16 mouse cellular contexts compared by ENCODE assay signal in genomic region chr11:87222686-87223085, GRCm38 (mm10).
DNase-seq lines count a peak whose midpoint lies in the region; ATAC-seq and TF ChIP-seq lines count a peak whose summit lies in the region.
"Had no signal": no experiment of that assay in that cellular context is flagged by ENCODE, and none has a peak within 500 bp of the region (broad histone marks: within the 10 kb centered on the region; RNA-seq: fewer than 3 reads in every experiment).

No protein-coding gene starts in this region.

- H3K36me3 ChIP-seq in kidney, adult 2 months (ENCODE audit: control insufficient read depth, insufficient read depth, low read length), result no peaks in the 10 kb centered on the region; the same call in 1 of the 2 replicates
- peaks cover 11% of the 10 kb centered on the region; the same call in 1 of the 2 replicates for H3K36me3 ChIP-seq in kidney, embryonic 16.5 days (ENCODE audit: insufficient read depth, low read length)

- DNase-seq in adrenal gland, postnatal 14 days, result peak; percentile 51
- no peak for DNase-seq in adrenal gland, adult 18-20 months (ENCODE audit: low spot score in 2 of 2)
- DNase-seq in kidney, adult 2 months, result peak; percentile 30
- peak; percentile 20 for DNase-seq in cerebellum, adult 8-10 months
- peak; percentile 29 for DNase-seq in kidney, postnatal 10 days
- no peak for DNase-seq in thymus, postnatal 25 days
- DNase-seq: gastrocnemius, postnatal 14 days; midbrain, embryonic 14.5 days; thymus, postnatal 36 days had no signal

- H3K27me3 ChIP-seq in kidney, adult 2 months (replicated peaks; ENCODE audit: control insufficient read depth, insufficient read depth, low read length), result no peaks in the 10 kb centered on the region
- H3K27me3 ChIP-seq in kidney, embryonic 16.5 days (ENCODE audit: insufficient read depth, low read length), result no peaks in the 10 kb centered on the region
- H3K27me3 ChIP-seq: embryonic facial prominence, embryonic 15.5 days; limb, embryonic 15.5 days; neural tube, embryonic 15.5 days had no signal

- ATAC-seq in kidney, embryonic 16.5 days (ENCODE audit: low FRiP score, low TSS enrichment), result no peak
- ATAC-seq: hindbrain, embryonic 16.5 days had no signal

- H3K9me3 ChIP-seq in kidney, embryonic 16.5 days (ENCODE audit: low read length), result no peaks in the 10 kb centered on the region
- H3K9me3 ChIP-seq: embryonic facial prominence, embryonic 15.5 days; heart, embryonic 10.5 days; limb, embryonic 15.5 days; neural tube, embryonic 15.5 days had no signal

- no peak overlapping the region for H3K4me2 ChIP-seq in kidney, embryonic 16.5 days (replicated peaks; ENCODE audit: low read depth, low read length)
- H3K4me2 ChIP-seq: embryonic facial prominence, embryonic 15.5 days; limb, embryonic 15.5 days; neural tube, embryonic 15.5 days had no signal

- TF ChIP-seq POLR2A in kidney, adult 2 months (IDR thresholded peaks at IDR 0.05; ENCODE audit: low read depth, low read length), result no peak

- 68% methylated on average over 3 of the region's 3 CpGs for WGBS in kidney, adult 2 months
- WGBS in kidney, embryonic 16.5 days, result 81% methylated on average over 3 of the region's 3 CpGs

- H3K9ac ChIP-seq in kidney, embryonic 16.5 days (replicated peaks; ENCODE audit: low read length), result no peak overlapping the region
- H3K9ac ChIP-seq: embryonic facial prominence, embryonic 15.5 days; limb, embryonic 15.5 days; neural tube, embryonic 15.5 days had no signal

- no peak overlapping the region for H3K4me3 ChIP-seq in kidney, adult 2 months (ENCODE audit: insufficient read depth, low read depth, low read length)
- no peak overlapping the region for H3K4me3 ChIP-seq in kidney, embryonic 16.5 days (ENCODE audit: low read length)
- H3K4me3 ChIP-seq: embryonic facial prominence, embryonic 15.5 days; heart, embryonic 10.5 days; limb, embryonic 15.5 days; myocyte; neural tube, embryonic 15.5 days had no signal

- H3K4me1 ChIP-seq in kidney, adult 2 months (ENCODE audit: control insufficient read depth, insufficient read depth, low read length), result 0 out of 2 replicates have a peak, but pooled peaks cover 3% of the 10 kb centered on the region
- H3K4me1 ChIP-seq in kidney, embryonic 16.5 days (ENCODE audit: insufficient read depth, low read length), result no peaks in the 10 kb centered on the region
- H3K4me1 ChIP-seq: embryonic facial prominence, embryonic 15.5 days; heart, embryonic 10.5 days; limb, embryonic 15.5 days; neural tube, embryonic 15.5 days had no signal

- no peak overlapping the region for H3K27ac ChIP-seq in kidney, adult 2 months (ENCODE audit: insufficient read depth, low read depth, low read length)
- H3K27ac ChIP-seq in kidney, embryonic 16.5 days (ENCODE audit: low read length), result no peak overlapping the region
- H3K27ac ChIP-seq: embryonic facial prominence, embryonic 15.5 days; heart, embryonic 10.5 days; limb, embryonic 15.5 days; neural tube, embryonic 15.5 days had no signal

- TF ChIP-seq CTCF in kidney, adult 2 months (conservative IDR thresholded peaks at IDR 0.05; ENCODE audit: insufficient read depth, insufficient read length, low read depth, low read length), result no peak

Comparison
In these comparisons a context has a peak if more than half of its experiments do, and no peak if none do; other contexts are left out.
1. DNase-seq: peak in adrenal gland, postnatal 14 days (single experiment), kidney, adult 2 months (single experiment), cerebellum, adult 8-10 months (single experiment) and kidney, postnatal 10 days (single experiment); none in adrenal gland, adult 18-20 months (0 of 2) and thymus, postnatal 25 days (single experiment).